Mouse (Mus musculus): Measurements from ENCODE around the gene Sema5a.
A peak's percentile ranks its signal among the peaks of the same experiment; 100 is the strongest.

Sema5a gene

DNA sequence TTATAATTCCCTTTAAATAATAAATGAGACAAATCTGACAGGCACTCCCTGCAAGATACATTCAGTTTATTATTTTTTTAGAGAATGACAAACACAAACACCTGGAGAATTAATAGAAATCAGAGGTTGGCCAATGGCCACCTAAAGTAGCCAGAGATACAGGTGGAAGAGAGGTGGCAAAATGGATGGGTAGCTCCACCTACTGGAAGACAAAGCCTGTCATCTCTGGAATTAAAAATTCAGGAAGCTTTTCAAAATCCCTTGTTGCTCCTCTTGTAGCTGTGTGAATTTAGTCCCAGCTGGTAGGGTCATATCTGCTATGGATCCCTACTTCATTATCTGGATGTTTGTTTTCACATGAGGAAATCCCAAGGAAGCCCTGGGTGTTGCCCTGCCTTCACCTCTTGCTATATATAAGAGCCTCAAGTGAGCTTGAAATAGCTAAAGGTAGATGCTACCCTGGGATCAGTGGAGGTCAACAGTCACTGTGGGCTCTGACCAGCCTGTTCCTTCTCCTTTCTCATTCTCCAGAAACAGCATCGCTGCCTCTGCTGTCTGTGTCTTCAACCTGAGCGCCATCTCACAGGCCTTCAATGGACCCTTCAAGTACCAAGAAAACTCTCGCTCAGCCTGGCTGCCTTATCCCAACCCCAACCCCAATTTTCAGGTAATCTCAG, 323.7 kb downstream of the Sema5a start:
- DNase-seq = peak; percentile 16

DNA sequence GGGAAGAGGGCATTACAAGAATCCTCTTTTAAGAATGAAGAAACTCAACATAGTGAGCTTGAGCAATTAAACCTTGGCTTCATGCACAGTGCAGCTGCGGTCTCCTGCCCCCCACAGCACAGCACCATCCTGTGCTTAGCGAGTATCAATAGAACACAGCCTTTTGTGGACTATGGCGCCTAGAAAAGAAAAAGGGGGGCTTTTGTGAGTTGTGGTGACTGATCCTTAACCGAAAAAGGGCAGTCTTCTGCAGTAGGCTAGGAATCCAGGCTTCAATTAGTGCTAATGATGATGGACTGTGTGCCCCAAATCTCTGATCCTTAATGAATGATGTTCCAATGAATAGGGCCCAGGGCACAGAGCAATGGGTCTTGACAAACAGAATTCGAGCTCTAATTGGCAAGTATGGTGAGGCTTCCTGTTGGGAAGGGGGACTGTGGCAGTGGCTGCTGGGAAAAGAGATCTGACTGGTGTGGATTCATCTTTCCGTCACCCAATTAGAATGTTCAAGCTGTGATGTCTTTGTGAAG, 324.3 kb downstream of the Sema5a start:
- no peak for DNase-seq

DNA sequence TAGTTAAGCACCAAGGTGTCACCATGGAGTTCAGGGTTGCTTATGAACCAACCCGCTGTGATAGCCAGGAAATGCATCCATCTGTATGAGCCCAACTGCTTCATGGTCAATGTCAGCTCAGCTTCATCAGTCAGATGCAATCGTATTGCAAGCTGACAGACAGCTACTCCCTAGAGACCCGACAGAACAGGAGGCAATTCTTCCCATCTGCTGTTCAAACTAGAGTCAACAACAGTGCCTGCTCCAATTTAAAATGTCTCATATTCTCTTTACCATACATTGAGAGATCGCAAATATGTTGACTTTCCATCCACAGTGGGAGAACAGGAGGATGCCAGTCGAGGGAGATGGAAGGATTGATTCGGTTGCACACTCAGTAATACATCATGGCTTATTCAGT, 329.7 kb downstream of the Sema5a start:
- DNase-seq = no peak

DNA sequence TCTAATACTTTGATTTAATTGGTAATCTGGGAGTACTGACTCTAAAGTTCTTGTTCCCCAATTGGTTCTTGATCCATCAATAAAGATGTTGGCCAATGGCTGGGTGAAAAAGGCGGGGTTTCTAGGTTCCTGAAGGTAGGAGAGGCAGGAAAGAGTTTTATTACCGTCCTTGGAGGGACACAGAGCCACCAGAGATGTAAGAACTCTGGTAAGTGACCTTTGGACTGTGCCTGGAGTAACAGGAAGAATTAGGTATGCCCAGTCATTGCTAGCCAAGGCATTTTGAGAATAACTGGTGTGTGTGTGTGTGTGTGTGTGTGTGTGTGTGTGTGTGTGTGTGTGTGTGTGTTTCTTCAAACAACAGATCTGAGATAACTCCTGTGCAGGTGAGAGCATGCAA, 330.6 kb downstream of the Sema5a start:
- no peak for DNase-seq

DNA sequence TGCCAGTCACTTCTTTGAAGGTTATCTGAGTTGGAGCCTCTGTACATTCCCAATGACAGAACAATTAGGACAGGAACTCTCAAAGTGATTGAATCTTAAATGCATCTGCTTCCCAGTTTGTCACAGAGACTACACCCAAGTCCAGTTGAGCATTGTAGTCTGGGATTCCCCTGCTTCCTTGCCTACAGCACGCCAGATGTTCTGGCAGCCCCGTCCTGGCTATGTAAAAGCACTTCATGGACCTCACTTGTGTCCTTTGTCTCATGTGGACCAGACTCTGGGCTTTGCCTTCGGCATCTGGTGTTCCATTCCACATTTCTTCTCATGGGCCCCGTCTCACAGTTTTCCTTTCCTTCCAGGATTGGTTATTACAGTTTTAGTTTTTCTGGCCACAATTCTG, 334.7 kb downstream of the Sema5a start:
- no peak for DNase-seq

DNA sequence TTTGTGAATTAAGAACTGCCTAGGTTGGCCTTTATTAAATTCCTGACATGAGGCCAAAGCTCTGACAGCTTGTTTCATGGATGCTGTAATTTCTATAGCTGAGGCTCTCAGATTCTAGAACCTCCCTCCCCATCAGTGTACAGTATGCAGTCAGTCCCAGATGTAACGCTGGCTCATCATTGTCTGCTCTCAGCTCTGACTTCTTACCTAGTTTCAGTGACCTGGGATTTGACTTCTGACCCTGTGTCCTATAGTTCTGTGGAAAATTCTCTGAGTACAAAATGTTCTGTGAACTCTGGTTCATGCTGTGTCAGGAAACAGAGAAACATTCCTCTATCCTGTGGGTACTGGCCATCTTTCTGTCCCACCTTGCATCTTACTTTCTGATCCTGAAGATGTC, 346.0 kb downstream of the Sema5a start:
- DNase-seq = no peak

DNA sequence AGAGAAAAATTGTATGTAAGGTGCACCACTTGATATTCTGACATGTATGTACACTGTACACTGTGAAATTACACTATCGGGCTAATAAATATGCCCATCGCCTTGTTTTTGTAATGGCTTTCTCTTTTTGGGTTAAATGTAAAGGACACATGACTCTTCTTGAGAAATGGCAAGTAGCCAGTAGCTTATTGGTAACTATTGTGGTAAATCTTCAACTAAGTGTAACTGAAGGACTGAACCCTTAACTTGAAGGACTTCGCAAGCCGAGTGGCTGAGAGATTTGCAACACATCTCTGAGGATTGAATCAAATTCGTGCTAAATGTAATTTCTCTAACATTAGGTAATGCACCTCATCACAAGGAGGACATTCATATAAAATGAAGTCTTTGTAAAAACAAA, 349.1 kb downstream of the Sema5a start:
- DNase-seq = no peak

DNA sequence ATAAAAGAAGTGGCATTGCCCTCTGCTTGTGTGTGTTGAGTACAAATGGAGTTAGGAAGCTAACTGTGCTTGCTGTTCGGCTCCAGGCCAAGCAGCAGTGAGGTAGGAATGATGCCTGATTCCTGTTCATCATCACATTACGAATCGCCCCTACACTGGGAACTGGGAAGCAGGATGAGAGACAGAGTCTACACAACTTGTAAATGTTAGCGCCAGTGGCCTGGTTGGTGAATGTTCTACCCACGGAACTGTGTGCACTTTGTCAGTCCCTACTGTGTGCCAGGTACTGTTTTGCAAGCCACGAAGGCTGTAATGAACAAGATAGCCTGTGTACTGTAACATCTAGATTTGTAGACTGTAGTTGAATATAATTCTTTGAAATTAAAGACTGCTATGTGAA, 352.0 kb downstream of the Sema5a start:
- no peak for DNase-seq

DNA sequence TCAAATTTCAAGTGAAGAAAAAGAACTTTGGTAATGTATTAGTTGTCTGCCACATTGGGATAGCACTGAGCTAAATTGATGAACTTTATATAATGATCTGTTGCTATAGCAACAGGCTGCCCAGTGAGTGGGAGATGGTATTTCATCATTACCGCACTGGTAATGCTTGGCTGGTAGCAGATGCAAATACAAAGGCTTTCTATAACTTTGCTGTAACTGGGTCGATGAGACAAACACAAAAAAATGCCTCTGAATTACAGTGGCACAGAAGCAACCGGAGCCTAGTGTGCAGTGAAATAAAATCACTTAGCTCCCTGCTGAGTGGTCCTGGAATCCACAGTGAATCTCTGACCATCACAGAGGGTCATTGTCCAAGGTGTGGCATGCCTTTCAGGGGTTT, 352.6 kb downstream of the Sema5a start:
- DNase-seq = no peak

DNA sequence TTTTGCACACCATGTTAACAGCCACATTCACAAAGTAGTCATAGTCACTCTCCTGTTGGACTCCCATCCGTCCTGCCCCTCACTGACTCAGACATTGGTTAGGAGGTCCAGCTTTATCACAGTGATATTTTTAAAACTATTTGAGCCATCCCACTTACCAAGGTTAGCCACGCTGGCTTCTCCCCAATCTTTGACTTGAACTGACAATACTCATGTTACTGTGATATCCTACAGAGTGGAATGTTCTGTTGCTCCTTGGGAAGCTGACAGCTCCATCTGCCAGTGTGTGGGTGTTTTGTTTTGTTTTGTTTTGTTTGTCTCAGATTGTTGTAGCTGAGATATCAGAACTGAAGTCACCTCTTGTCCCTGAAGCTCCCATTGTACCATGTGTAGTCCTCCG, 362.6 kb downstream of the Sema5a start:
- no peak for DNase-seq

DNA sequence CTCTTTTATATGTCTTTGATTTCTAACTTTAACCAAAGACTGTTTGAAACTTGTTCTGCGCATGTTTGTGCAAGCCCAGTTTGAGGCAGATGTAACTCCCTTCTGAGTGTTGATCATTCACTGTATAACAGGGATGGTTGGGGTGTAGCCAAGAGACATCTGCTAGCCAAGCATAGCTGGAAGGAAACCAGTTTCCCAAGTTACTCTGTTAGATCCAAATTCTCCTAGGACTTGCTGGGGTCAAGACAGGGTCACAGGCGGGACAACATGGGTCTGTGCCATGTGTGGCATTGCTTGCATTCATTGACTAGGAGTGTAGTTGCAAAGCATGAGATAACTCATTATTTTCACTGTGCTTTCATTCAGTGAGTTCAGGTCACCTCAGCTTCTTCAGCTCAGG, 366.2 kb downstream of the Sema5a start:
- peak; percentile 57 for DNase-seq

DNA sequence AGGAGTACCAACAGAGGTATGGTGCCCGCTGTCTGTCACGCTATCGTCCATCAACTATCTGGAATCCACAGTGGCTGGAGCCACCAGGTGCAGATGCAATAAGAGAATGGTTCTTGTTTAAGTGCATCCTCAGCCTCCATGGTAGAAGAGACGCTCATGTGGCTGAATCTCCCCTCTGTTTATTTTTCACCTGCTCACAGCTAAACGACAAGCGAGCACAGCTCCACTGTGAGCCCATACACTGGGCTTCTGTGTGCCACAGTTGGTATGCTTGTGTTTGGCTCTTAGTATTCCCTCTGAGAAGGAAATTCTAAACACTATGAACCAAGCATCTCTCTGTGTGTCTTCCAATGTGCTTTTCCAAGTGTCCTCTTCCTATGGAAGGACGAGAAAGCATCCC, 366.6 kb downstream of the Sema5a start:
- DNase-seq = no peak

DNA sequence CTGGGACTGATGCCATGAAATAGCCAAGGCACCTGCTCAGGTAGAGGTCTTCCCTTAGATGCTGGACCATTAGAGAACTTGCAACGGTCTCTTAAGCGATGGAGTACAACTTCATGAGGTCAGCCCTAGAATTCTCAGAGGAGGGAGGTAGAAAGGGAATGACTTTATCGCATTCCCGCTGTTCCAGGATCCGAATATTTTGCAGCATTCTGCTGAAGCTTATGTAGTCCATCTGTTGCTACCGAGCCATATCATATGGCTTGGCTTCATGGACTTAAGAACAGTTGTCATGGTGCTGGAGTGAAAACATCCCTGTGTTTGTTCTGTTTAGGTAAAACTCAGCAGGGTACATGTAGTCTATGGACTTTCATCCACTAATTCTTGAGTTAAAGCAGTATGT, 369.1 kb downstream of the Sema5a start:
- no peak for DNase-seq

DNA sequence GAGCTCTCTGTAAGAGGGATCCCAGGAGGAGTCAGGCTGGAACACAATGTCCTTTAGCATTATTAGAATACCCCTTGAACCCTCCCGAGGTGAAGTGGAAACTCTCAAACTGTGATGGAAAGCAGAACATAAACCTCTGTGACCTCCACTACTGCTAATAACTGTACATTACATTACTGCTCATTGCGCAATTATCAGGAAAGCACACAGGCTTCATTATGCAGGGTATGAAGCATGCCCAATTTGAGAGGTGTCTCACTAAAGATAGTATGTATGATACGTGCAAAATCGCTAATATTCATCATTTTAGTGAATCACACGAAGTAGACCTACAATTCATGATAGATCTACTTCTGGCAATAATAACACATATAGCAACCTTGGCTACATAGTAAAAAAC, 371.2 kb downstream of the Sema5a start:
- DNase-seq = no peak

DNA sequence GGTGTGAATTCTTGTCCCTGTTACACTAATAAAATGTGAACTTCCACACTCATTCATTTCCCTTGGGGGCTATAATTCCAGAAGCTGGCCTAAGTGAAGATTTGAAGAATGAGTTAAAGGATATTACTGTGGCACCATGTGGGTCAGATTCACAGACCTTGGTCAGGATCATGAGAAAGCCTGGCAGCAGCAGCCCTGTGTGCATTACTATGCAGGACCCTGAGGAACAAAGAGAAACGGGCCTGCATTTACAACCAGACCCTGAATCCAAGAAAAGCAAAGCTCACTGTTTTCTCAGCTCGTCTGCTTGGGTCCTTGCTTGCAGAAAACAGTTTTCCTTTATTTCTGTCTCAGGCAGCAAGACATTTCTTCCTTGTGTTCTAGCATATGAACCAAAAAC, 374.6 kb downstream of the Sema5a start:
- DNase-seq = no peak

DNA sequence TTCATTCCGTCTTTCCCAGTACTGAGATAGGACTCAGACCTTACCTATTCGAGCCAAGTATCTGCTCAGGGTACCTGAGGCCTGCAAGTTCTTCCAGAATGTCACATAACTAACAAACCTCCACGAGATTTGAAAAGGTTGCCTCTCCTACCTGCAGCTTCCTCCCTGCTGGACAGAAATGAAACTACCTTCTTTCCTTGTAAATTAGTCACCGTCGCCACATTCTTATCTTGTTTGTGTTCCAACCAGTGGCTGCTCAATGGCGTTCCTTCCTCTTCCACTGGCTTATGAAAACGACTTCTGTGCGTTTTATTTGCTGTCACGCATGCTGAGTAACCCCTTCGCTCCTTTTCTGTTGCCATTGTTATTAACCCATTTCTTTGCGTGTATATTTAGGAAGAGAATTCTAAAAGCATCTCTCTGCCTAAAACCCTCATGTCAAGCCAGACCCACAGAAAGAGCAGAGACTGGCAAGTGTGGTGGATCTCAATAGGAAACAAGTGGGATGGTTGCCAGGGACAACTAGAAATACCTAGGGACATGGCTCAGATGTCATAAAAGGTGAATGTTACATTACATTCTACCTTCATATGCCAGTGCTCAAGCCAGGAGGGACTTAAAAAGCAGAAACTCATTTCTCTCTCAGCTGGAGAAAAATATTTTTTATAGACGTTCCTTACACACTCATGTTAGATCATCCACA, 378.6 kb downstream of the Sema5a start:
- no peak for DNase-seq

DNA sequence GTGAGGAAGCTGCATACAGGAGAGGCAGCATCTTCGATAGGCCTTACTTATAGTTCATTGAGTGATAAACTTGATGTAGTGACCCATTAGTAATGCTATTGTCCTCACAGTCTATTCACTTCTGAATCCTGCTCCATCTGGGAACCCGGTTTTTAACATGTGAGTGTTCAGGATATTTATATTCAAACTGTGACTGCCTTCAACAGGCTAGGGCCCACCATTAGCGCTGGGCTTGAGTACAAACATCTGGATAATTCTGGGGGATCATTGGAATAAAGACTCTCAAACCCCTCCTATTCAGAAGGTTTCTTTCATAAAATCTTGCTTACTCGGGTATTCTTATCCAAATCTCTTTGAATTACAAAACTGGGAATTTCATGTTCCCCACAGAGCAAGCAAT, 379.5 kb downstream of the Sema5a start:
- DNase-seq = no peak

DNA sequence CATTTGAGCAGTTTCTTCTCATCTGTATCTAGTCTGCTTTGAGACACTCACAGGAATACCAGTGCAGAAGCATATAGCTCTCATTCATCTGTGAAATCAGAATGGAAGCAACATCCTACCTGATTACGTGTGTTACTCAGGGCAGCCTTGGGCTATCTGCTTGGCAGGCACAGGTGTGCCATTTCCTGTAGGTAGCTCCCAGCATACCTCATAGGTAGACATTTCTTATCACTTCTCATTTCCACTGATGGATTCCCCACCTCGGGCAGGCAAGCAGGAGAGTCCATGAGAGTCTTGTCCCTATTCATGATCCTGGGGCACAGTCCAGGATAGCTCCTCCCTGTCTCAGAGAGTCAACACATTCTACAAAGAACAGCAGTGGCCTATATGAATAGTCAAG, 381.4 kb downstream of the Sema5a start:
- DNase-seq = no peak

DNA sequence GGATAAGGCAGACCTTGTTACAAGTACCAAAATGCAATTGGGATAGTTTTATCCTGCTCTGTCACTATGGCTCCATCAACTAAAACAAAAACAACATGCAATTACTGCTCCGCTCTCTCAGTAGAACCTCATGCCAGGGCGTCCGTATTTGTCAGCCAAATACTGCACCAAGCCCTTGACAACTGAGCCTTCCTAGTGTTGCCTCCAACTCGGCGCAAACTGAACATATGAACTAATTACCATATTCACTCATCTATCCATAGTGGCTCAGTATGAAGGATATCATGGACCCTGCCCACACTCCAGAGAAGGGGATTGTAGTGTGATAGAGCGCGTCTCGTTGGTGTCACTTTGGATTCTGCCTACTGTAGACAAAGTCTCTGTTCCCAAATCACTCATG, 389.1 kb downstream of the Sema5a start:
- DNase-seq = no peak

DNA sequence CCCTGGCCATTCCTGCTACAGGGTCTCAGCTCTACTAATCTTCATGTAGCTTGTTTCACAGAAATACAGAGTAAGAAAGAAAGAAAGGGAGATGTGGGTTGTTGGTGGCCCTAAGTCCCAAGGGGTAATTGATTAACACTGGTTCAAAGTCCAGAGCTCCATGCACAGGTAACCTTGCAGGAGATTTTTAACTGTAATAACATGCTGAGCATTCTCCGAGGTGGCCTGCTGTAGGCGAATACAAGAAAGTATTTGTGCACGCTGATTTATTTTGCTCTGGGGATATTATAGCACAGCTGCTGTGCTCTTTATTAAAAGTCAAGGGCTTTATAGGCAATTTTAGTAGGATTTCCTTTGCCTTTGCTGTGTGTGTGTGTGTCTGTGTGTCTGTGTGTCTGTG, 393.3 kb downstream of the Sema5a start:
- no peak for DNase-seq

DNA sequence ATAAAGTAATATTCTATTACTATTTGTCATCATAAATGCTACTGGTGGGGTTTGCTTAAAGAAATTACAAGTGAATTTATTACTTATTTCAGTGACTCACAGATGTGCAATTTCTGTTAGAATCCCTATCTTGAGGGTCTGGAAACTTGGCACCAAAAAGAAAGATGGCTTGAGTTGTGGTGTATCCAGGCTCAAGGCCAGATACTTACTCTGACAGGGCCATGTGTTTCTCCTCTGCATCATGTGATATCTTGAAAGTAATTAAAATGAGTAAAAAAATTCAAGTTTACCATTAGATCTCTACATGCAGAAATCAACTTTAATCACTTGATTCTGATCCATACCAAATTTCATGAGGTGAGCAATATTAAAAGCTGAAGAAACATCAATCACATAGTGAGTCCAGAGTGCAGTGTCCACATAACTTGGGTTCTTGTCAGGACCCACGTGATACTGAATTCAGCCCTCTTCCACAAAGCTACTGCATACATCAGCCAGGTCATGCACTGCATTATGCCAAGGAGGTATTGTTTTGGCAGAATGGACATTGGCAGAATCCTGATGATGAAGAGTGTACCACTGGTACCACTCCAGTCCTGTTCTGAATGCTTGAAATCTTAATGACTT, 402.6 kb downstream of the Sema5a start:
- DNase-seq = no peak

DNA sequence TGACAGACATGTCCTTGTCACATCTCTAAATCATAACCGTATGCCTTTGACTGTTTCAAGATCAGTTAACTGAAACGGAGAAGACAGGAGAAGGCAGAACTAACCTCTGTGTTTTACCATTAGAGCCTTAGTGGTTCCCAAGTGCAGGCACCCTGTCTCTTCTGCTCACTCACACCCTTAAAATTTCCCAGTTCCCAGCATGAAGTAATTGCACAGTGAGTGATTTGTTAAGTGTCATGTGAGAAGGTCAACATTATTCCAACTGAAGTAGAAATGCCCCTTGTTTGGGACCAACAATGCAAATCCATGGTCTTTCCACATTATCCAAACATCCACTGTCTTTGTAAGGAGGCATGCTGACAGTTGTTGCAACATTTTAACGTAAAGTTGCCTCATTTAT, 409.4 kb downstream of the Sema5a start:
- peak; percentile 4 for DNase-seq

DNA sequence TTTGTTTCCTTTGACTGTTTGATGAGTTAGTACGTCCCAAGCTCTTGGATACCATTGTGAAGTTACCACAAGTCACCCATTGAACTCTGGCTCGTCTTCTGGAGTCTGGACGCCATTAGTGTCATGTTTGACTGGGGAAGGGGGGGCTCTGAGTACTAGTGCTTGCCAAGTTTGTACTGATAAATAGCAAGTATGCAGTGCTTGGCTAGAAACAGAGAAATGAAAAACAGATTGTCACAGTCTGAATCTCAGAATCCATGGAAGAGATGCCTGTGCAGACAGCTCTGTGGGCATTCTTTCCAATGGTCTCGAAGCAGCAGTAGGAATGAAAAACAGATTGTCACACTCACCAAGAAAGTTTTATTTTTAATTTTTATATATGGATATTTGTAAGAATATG, 411.4 kb downstream of the Sema5a start:
- DNase-seq = peak; percentile 14

DNA sequence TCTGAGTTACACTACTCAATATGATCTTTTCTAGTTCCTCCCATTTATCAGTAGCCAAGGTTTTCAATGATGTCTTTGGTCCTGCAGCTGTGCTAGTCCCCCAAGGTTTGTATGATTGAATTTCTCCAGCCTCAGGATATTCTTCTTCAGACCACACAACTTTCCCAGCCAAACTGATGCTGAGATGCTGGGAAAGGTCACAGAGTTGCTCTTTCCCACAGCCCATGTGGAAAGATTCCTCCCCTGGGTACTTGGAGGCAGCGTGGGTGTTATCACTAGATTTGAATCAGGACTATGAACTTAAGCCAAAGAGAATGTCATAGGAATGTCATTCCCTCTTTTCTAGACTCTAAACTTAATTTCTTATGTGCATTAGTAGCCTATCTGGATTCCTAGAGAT, 431.8 kb downstream of the Sema5a start:
- DNase-seq = no peak

Measured in lung, postnatal 10 days (tissue).